Mouse (Mus musculus): ENCODE measurements around the gene Eps8. TPM values are rescaled to one million over a fixed set of nuclear protein-coding genes. Genes with fewer than 3 reads are reported as not detected.

Gene Eps8
- polyA plus RNA-seq, 1 experiment from 2014 or later = 16.2 TPM

DNA sequence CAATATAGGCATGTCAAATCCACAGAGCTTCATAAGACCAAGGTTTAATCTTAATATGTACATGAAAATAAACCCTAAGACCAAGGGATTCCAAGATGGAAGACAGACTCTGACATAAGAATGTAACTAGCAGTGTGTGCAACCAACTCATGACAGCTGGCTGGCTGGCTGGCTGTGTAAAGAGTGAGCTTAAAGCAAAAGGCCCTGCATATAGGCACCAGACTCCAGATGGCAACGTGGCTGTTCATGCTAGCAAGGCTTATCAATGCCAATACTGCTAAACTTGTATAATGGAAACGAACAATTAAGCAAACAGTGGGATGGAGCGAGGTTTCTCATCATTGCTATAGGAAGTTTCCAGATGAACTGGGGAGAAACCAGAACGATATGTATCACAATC lies 10.9 kb downstream of the Eps8 start:
- no peaks in the 10 kb centered on the region for H3K36me3 ChIP-seq
- H3K4me1 ChIP-seq (replicated peaks) = peaks cover 13% of the 10 kb centered on the region
- H3K4me2 ChIP-seq = no peak overlapping the region
- H3K4me3 ChIP-seq = no peak overlapping the region
- no peak for ATAC-seq (ENCODE audit: insufficient number of reproducible peaks, low FRiP score)
- H3K9me3 ChIP-seq (replicated peaks) = 0 out of 2 replicates have a peak, but pooled peaks cover 2% of the 10 kb centered on the region
- H3K9ac ChIP-seq = no peak overlapping the region
- H3K27ac ChIP-seq (ENCODE audit: poor library complexity, severe bottlenecking) = no peak overlapping the region
- 76% methylated on average over 4 of the region's 4 CpGs for WGBS
- peaks cover 5% of the 10 kb centered on the region; the same call in 1 of the 2 replicates for H3K27me3 ChIP-seq (replicated peaks)

- H3K27me3 ChIP-seq (replicated peaks) = peaks cover 3% of the 10 kb centered on the region; the same call in 1 of the 2 replicates
- H3K9me3 ChIP-seq (replicated peaks) = 0 out of 2 replicates have a peak, but pooled peaks cover 2% of the 10 kb centered on the region
- H3K4me2 ChIP-seq = no peak overlapping the region
- no peak overlapping the region for H3K9ac ChIP-seq
- H3K4me1 ChIP-seq (replicated peaks) = peaks cover 11% of the 10 kb centered on the region
- 82% methylated on average over 1 of the region's 1 CpGs for WGBS
- H3K27ac ChIP-seq (ENCODE audit: poor library complexity, severe bottlenecking) = no peak overlapping the region
- no peak overlapping the region for H3K4me3 ChIP-seq
- no peaks in the 10 kb centered on the region for H3K36me3 ChIP-seq
- no peak for ATAC-seq (ENCODE audit: insufficient number of reproducible peaks, low FRiP score)
Measured at GRCm38 (mm10) chr6:137641642-137642041, 13.0 kb downstream of the Eps8 start.

GRCm38 (mm10) chr6:137638834-137639567 lies 15.7 kb downstream of the Eps8 start:
- H3K4me2 ChIP-seq = no peak overlapping the region
- peaks cover 11% of the 10 kb centered on the region for H3K4me1 ChIP-seq (replicated peaks)
- H3K4me3 ChIP-seq = no peak overlapping the region
- H3K27ac ChIP-seq (ENCODE audit: poor library complexity, severe bottlenecking) = no peak overlapping the region
- no peaks in the 10 kb centered on the region for H3K27me3 ChIP-seq (replicated peaks)
- 0 out of 2 replicates have a peak, but pooled peaks cover 2% of the 10 kb centered on the region for H3K9me3 ChIP-seq (replicated peaks)
- H3K36me3 ChIP-seq = no peaks in the 10 kb centered on the region
- no peak for ATAC-seq (ENCODE audit: insufficient number of reproducible peaks, low FRiP score)
- 78% methylated on average over 11 of the region's 11 CpGs for WGBS
- no peak overlapping the region for H3K9ac ChIP-seq

DNA sequence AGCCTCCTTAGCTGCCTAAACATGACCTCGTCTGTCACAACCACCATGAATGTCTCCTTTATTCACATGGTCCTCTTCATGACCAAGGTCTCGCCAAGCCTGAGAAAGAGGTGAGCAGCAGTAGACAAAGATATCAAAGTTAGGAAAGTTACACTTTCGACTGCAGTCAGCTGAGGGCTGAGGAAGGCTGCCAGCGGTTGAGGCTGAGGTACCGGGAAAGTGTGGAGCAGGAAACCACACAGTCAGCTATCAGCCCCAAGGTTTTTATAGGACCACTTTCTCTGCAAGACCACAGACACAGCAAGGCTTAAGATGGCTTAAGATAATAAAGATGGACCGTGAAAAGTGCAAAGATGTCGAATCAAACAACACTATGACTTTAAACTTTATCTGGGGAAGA lies 17.2 kb downstream of the Eps8 start:
- no peaks in the 10 kb centered on the region for H3K27me3 ChIP-seq (replicated peaks)
- no peak overlapping the region for H3K27ac ChIP-seq (ENCODE audit: poor library complexity, severe bottlenecking)
- no peak for ATAC-seq (ENCODE audit: insufficient number of reproducible peaks, low FRiP score)
- WGBS = 36% methylated on average over 7 of the region's 7 CpGs
- H3K9ac ChIP-seq = no peak overlapping the region
- H3K4me1 ChIP-seq (replicated peaks) = peaks cover 15% of the 10 kb centered on the region
- no peak overlapping the region for H3K4me3 ChIP-seq
- H3K36me3 ChIP-seq = no peaks in the 10 kb centered on the region
- no peak overlapping the region for H3K4me2 ChIP-seq
- no peaks in the 10 kb centered on the region for H3K9me3 ChIP-seq (replicated peaks)

GRCm38 (mm10) chr6:137636131-137636530 lies 18.5 kb downstream of the Eps8 start:
- H3K27ac ChIP-seq (ENCODE audit: poor library complexity, severe bottlenecking) = no peak overlapping the region
- H3K4me2 ChIP-seq = no peak overlapping the region
- H3K4me1 ChIP-seq (replicated peaks) = peaks cover 18% of the 10 kb centered on the region
- no peak for ATAC-seq (ENCODE audit: insufficient number of reproducible peaks, low FRiP score)
- H3K9ac ChIP-seq = no peak overlapping the region
- no peaks in the 10 kb centered on the region for H3K36me3 ChIP-seq
- 68% methylated on average over 5 of the region's 5 CpGs for WGBS
- no peaks in the 10 kb centered on the region for H3K9me3 ChIP-seq (replicated peaks)
- H3K4me3 ChIP-seq = no peak overlapping the region
- no peaks in the 10 kb centered on the region for H3K27me3 ChIP-seq (replicated peaks)

DNA sequence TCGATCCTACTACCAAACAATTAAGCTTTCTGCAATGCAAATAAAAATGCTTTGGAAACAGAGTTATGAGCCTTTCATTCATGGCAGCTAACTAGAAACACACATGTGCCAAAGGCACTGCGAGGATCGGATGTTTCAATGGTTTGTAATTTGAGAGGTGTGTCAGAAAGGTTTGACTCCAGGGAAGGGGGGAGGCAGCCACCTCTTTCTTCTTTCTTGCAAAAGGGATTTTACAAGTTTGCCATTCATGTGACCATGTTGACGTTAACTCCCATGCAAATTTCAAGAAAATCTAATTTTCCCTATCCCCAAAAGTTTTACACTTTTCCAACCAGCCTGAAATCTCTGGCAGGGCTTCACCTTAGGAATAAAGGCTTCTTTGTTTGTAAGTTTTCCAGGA lies 21.1 kb downstream of the Eps8 start:
- ATAC-seq (ENCODE audit: insufficient number of reproducible peaks, low FRiP score) = no peak
- Histone ChIP-seq H3K9me3 (replicated peaks) (no peaks in the 10 kb centered on the region), H3K27me3 (replicated peaks) (no peaks in the 10 kb centered on the region), H3K27ac (ENCODE audit: poor library complexity, severe bottlenecking) (no peak overlapping the region), H3K36me3 (no peaks in the 10 kb centered on the region), H3K9ac (no peak overlapping the region), H3K4me3 (no peak overlapping the region), H3K4me2 (no peak overlapping the region), H3K4me1 (replicated peaks) (peaks cover 26% of the 10 kb centered on the region)
- 46% methylated on average over 4 of the region's 4 CpGs for WGBS

DNA sequence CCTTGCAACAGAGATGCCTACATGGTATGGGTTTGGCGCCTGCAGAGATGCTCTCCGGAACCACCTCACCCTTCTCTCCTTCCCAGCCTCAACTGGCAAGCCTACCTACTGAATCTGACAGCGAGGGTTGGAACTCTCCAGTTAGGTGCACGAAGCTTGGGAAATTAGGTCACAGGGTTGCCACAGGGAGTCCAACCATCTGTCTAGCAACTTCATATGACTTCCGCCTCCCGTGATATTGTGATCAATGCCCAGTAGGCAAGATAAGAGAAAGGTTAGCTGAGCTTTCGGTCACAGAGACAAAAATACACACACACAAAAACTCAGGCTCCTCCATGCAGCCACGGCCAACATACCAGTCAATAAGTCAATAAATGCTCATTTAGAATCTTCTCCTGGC lies 21.6 kb downstream of the Eps8 start:
- no peak for ATAC-seq (ENCODE audit: insufficient number of reproducible peaks, low FRiP score)
- H3K36me3 ChIP-seq = no peaks in the 10 kb centered on the region
- 78% methylated on average over 8 of the region's 8 CpGs for WGBS
- no peaks in the 10 kb centered on the region for H3K27me3 ChIP-seq (replicated peaks)
- no peaks in the 10 kb centered on the region for H3K9me3 ChIP-seq (replicated peaks)
- peaks cover 26% of the 10 kb centered on the region for H3K4me1 ChIP-seq (replicated peaks)
- H3K9ac ChIP-seq = no peak overlapping the region
- H3K27ac ChIP-seq (ENCODE audit: poor library complexity, severe bottlenecking) = no peak overlapping the region
- H3K4me3 ChIP-seq = no peak overlapping the region
- no peak overlapping the region for H3K4me2 ChIP-seq

GRCm38 (mm10) chr6:137630387-137630786 lies 24.3 kb downstream of the Eps8 start:
- H3K9ac ChIP-seq = no peak overlapping the region
- peak overlapping the region; percentile 13; the same call in 1 of the 2 replicates for H3K4me2 ChIP-seq
- ATAC-seq (ENCODE audit: insufficient number of reproducible peaks, low FRiP score) = 0 out of 2 replicates have a peak, but pooled peaks have one; percentile 15
- no peak overlapping the region for H3K27ac ChIP-seq (ENCODE audit: poor library complexity, severe bottlenecking)
- no peaks in the 10 kb centered on the region for H3K36me3 ChIP-seq
- H3K4me3 ChIP-seq = no peak overlapping the region
- H3K9me3 ChIP-seq (replicated peaks) = no peaks in the 10 kb centered on the region
- peaks cover 24% of the 10 kb centered on the region for H3K4me1 ChIP-seq (replicated peaks)
- WGBS = 50% methylated on average over 13 of the region's 13 CpGs
- H3K27me3 ChIP-seq (replicated peaks) = no peaks in the 10 kb centered on the region

DNA sequence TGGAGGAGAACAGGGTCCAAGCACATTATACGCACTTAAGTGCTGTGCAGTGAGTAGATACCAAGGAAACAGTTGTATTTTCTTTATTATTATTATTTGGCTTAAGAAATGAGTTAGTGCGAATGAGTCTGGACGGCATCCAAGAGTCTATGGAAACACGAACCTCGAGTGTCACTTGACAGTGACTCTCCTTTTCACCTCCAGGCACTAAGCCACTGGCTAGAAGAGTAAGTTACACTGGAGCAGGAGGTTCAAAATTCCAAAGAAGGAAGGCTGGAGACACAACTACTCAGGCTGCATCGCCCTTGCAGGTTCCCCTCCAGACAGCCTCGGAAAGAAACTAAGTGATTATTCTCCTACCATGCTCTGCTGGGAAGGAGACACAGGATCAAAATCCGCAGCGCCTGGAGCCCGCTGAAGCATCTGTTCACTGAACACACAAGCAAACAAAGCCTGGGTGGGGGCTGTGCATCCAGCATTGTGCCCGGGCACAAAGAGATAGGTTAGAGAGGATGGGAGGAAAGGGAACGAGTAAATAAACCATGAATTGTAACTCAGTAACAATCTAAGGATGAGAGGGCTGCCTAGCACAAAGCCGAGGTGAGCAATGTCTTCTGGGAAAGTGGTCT lies 25.0 kb downstream of the Eps8 start:
- no peak for ATAC-seq (ENCODE audit: insufficient number of reproducible peaks, low FRiP score)

DNA sequence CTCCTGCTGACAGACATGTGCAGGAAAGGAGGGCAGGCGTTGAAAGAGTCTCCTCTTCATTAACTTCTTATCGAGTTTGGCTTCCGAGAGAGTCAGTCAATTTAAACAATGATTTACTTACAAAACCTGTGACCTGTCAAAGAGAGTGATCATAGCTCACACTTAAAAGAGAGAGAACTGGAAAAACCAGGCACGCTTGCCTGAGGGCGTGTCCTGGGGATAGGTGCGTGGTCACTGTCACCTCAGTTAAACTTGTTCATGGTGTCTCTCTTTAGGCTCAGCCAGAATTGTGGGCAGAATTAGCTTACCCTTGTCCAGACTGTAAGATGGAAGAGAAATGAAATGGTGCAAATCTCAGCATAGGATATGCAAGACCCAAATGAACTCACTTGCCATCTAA lies 26.0 kb downstream of the Eps8 start:
- 62% methylated on average over 6 of the region's 6 CpGs for WGBS
- Histone ChIP-seq H3K4me2 (no peak overlapping the region), H3K4me3 (no peak overlapping the region), H3K27ac (ENCODE audit: poor library complexity, severe bottlenecking) (no peak overlapping the region), H3K4me1 (replicated peaks) (peaks cover 28% of the 10 kb centered on the region), H3K27me3 (replicated peaks) (no peaks in the 10 kb centered on the region), H3K9ac (no peak overlapping the region), H3K9me3 (replicated peaks) (no peaks in the 10 kb centered on the region), H3K36me3 (no peaks in the 10 kb centered on the region)
- ATAC-seq (ENCODE audit: insufficient number of reproducible peaks, low FRiP score) = no peak

More for the DNA sequence above, 25.0 kb downstream of the Eps8 start:
- no peak overlapping the region for H3K27ac ChIP-seq (ENCODE audit: poor library complexity, severe bottlenecking)
- H3K9ac ChIP-seq = no peak overlapping the region
- no peaks in the 10 kb centered on the region for H3K36me3 ChIP-seq
- no peaks in the 10 kb centered on the region for H3K27me3 ChIP-seq (replicated peaks)
- WGBS = 62% methylated on average over 13 of the region's 13 CpGs
- no peak overlapping the region for H3K4me3 ChIP-seq
- no peaks in the 10 kb centered on the region for H3K9me3 ChIP-seq (replicated peaks)
- peaks cover 24% of the 10 kb centered on the region for H3K4me1 ChIP-seq (replicated peaks)
- H3K4me2 ChIP-seq = no peak overlapping the region

DNA sequence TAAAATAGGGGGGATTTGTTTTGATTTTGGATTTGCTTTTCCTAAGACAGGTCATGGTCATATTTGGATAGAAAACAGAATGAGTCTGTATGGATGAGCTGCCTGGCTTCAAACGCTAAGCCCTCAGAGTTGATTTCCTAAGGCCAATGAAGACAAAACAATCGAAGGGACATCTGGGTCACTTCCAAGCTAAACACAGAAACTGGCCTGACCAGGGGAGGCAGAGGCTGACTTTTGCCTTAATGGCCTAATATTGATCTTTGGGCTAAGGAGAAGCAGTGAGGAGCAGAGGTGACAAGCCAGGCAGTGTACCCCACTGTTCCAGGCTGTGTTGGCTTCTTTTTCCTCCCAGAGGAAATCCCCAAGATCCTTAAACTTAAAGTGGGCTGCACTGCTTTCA lies 33.7 kb downstream of the Eps8 start:
- no peak for ATAC-seq (ENCODE audit: insufficient number of reproducible peaks, low FRiP score)
- Histone ChIP-seq H3K27me3 (replicated peaks) (no peaks in the 10 kb centered on the region), H3K4me2 (no peak overlapping the region), H3K4me3 (no peak overlapping the region), H3K4me1 (replicated peaks) (peaks cover 5% of the 10 kb centered on the region; the same call in 1 of the 2 replicates), H3K36me3 (no peaks in the 10 kb centered on the region), H3K9me3 (replicated peaks) (no peaks in the 10 kb centered on the region), H3K9ac (no peak overlapping the region), H3K27ac (ENCODE audit: poor library complexity, severe bottlenecking) (no peak overlapping the region)
- 68% methylated on average over 2 of the region's 2 CpGs for WGBS

All from heart, embryonic 12.5 days (tissue).